Mouse (Mus musculus) heart, embryonic 11.5 days (tissue): ENCODE measurements around the gene Cbfa2t3. TPM values are rescaled to one million over a fixed set of nuclear protein-coding genes. Genes with fewer than 3 reads are reported as not detected.
A peak's percentile ranks its signal among the peaks of the same experiment; 100 is the strongest.

Experiments used
- ATAC-seq: fragments of 200-750 bp; cut with Nextera tagmentation; replicated peaks from 2 replicates; pipeline ENCODE4 v1.8.0; 2017; ENCODE audit warnings: moderate library complexity; ENCODE audit not compliant: insufficient number of reproducible peaks, low FRiP score, low TSS enrichment
- H3K27ac ChIP-seq: fragments of 300-500 bp; sonication (generic); 2 replicates; pipeline ENCODE4 v1.5.1; 2014; ENCODE audit warnings: mild to moderate bottlenecking, low read depth, low read length
- H3K27me3 ChIP-seq: fragments of 300-500 bp; sonication (generic); 2 replicates; pipeline ENCODE4 v1.6.1; 2014; ENCODE audit warnings: mild to moderate bottlenecking, low read length, mixed read lengths; ENCODE audit not compliant: control insufficient read depth, insufficient read depth
- H3K36me3 ChIP-seq: fragments of 300-500 bp; sonication (generic); 2 replicates; pipeline ENCODE4 v1.6.1; 2014; ENCODE audit warnings: mild to moderate bottlenecking, low read length, moderate library complexity, mixed read lengths; ENCODE audit not compliant: control insufficient read depth, insufficient read depth
- H3K4me1 ChIP-seq: fragments of 300-500 bp; sonication (generic); 2 replicates; pipeline ENCODE4 v1.6.1; 2014; ENCODE audit warnings: low read length; ENCODE audit not compliant: control insufficient read depth, insufficient read depth
- H3K4me2 ChIP-seq: fragments of 300-500 bp; sonication (generic); 2 replicates; pipeline ENCODE4 v1.6.1; 2014; ENCODE audit warnings: mild to moderate bottlenecking, moderate library complexity
- H3K4me3 ChIP-seq: fragments of 300-500 bp; sonication (generic); 2 replicates; pipeline ENCODE4 v1.5.1; 2014; ENCODE audit warnings: low read depth, low read length
- H3K9ac ChIP-seq: fragments of 300-500 bp; sonication (generic); 2 replicates; pipeline ENCODE4 v1.6.1; 2014; ENCODE audit warnings: mild to moderate bottlenecking, low read depth, low read length, moderate library complexity
- H3K9me3 ChIP-seq: fragments of 300-500 bp; sonication (generic); replicated peaks from 2 replicates; pipeline ENCODE4 v1.6.1; 2016; ENCODE audit warnings: low read length; ENCODE audit not compliant: control insufficient read depth
- WGBS: fragments of 180-500 bp; shearing (Covaris S2); extraction: QIAGEN DNeasy Blood & Tissue Kit; methylation state at CpG from one replicate; pipeline ENCODE4 v1.1.7; 2014; ENCODE audit not compliant: insufficient replicate concordance; 5-methylcytosine and 5-hydroxymethylcytosine counted together
- polyA plus RNA-seq: library from polyadenylated mRNA; unstranded; fragments of >200 nt; fragmentation: Nextera tagmentation; extraction: Ambion mirVana; gene quantifications from 2 replicates; pipeline ENCODE4 v1.2.1, GENCODE M21; 2014

The Cbfa2t3 gene
- polyA plus RNA-seq, 1 experiment from 2014 or later: 5.2 TPM

- peaks cover 19% of the 10 kb centered on the region; the same call in 1 of the 2 replicates for H3K4me1 ChIP-seq
- H3K4me3 ChIP-seq: peak overlapping the region; percentile 73
- under 1% methylated on average over 91 of the region's 127 CpGs for WGBS
- no peaks in the 10 kb centered on the region for H3K9me3 ChIP-seq
- no peaks in the 10 kb centered on the region for H3K36me3 ChIP-seq
- H3K9ac ChIP-seq: peak overlapping the region; percentile 66
- H3K4me2 ChIP-seq: peak overlapping the region; percentile 95
- peak; percentile 66 for ATAC-seq
- peaks cover 60% of the 10 kb centered on the region for H3K27me3 ChIP-seq
- H3K27ac ChIP-seq: peak overlapping the region; percentile 50; the same call in 1 of the 2 replicates
Observed at GRCm38 (mm10) chr8:122678061-122678895, 20.6 kb downstream of the Cbfa2t3 start.

GRCm38 (mm10) chr8:122677481-122678021 lies 21.4 kb downstream of the Cbfa2t3 start:
- peaks cover 19% of the 10 kb centered on the region; the same call in 1 of the 2 replicates for H3K4me1 ChIP-seq
- peak overlapping the region; percentile 73 for H3K4me3 ChIP-seq
- H3K27me3 ChIP-seq: peaks cover 61% of the 10 kb centered on the region
- no peaks in the 10 kb centered on the region for H3K36me3 ChIP-seq
- peak overlapping the region; percentile 95 for H3K4me2 ChIP-seq
- H3K27ac ChIP-seq: peak overlapping the region; percentile 25
- ATAC-seq: no peak
- no peaks in the 10 kb centered on the region for H3K9me3 ChIP-seq
- WGBS: 3% methylated on average over 35 of the region's 35 CpGs
- peak overlapping the region; percentile 66 for H3K9ac ChIP-seq

GRCm38 (mm10) chr8:122676621-122677480 lies 22.1 kb downstream of the Cbfa2t3 start:
- Histone ChIP-seq H3K4me1 (peaks cover 19% of the 10 kb centered on the region; the same call in 1 of the 2 replicates), H3K27me3 (peaks cover 59% of the 10 kb centered on the region), H3K4me2 (peak overlapping the region; percentile 95), H3K27ac (peak overlapping the region; percentile 25), H3K9ac (peak overlapping the region; percentile 66), H3K9me3 (no peaks in the 10 kb centered on the region), H3K36me3 (no peaks in the 10 kb centered on the region), H3K4me3 (peak overlapping the region; percentile 73)
- WGBS: 16% methylated on average over 16 of the region's 16 CpGs
- ATAC-seq: no peak

- Histone ChIP-seq H3K9ac (0 out of 2 replicates have a peak overlapping the region, but pooled peaks have one; percentile 1), H3K27me3 (peaks cover 57% of the 10 kb centered on the region), H3K9me3 (no peaks in the 10 kb centered on the region), H3K4me2 (peak overlapping the region; percentile 95), H3K4me1 (peaks cover 19% of the 10 kb centered on the region; the same call in 1 of the 2 replicates), H3K4me3 (peak overlapping the region; percentile 73), H3K36me3 (no peaks in the 10 kb centered on the region), H3K27ac (no peak overlapping the region)
- ATAC-seq: no peak
- WGBS: 79% methylated on average over 17 of the region's 17 CpGs
Observed at GRCm38 (mm10) chr8:122675596-122676420, 23.1 kb downstream of the Cbfa2t3 start.

GRCm38 (mm10) chr8:122674999-122675398 lies 23.9 kb downstream of the Cbfa2t3 start:
- no peaks in the 10 kb centered on the region for H3K36me3 ChIP-seq
- no peak for ATAC-seq
- no peak overlapping the region for H3K27ac ChIP-seq
- peaks cover 20% of the 10 kb centered on the region; the same call in 1 of the 2 replicates for H3K4me1 ChIP-seq
- H3K4me3 ChIP-seq: no peak overlapping the region
- H3K9me3 ChIP-seq: no peaks in the 10 kb centered on the region
- peaks cover 56% of the 10 kb centered on the region for H3K27me3 ChIP-seq
- no peak overlapping the region for H3K4me2 ChIP-seq
- H3K9ac ChIP-seq: no peak overlapping the region
- WGBS: 40% methylated on average over 7 of the region's 7 CpGs

- no peak overlapping the region for H3K27ac ChIP-seq
- WGBS: 87% methylated on average over 12 of the region's 12 CpGs
- H3K9me3 ChIP-seq: no peaks in the 10 kb centered on the region
- no peak overlapping the region for H3K4me2 ChIP-seq
- peaks cover 23% of the 10 kb centered on the region for H3K4me1 ChIP-seq
- ATAC-seq: no peak
- peaks cover 48% of the 10 kb centered on the region for H3K27me3 ChIP-seq
- no peaks in the 10 kb centered on the region for H3K36me3 ChIP-seq
- no peak overlapping the region for H3K9ac ChIP-seq
- no peak overlapping the region for H3K4me3 ChIP-seq
Observed at GRCm38 (mm10) chr8:122673989-122674388, 24.9 kb downstream of the Cbfa2t3 start.

- no peak overlapping the region for H3K27ac ChIP-seq
- 71% methylated on average over 6 of the region's 6 CpGs for WGBS
- H3K9me3 ChIP-seq: no peaks in the 10 kb centered on the region
- H3K4me3 ChIP-seq: no peak overlapping the region
- H3K27me3 ChIP-seq: peaks cover 33% of the 10 kb centered on the region
- H3K4me2 ChIP-seq: no peak overlapping the region
- H3K36me3 ChIP-seq: no peaks in the 10 kb centered on the region
- ATAC-seq: no peak
- peaks cover 24% of the 10 kb centered on the region for H3K4me1 ChIP-seq
- H3K9ac ChIP-seq: no peak overlapping the region
Observed at GRCm38 (mm10) chr8:122671894-122672293, 27.0 kb downstream of the Cbfa2t3 start.
